Mouse (Mus musculus): ENCODE data around the gene Fam198b.

DNA sequence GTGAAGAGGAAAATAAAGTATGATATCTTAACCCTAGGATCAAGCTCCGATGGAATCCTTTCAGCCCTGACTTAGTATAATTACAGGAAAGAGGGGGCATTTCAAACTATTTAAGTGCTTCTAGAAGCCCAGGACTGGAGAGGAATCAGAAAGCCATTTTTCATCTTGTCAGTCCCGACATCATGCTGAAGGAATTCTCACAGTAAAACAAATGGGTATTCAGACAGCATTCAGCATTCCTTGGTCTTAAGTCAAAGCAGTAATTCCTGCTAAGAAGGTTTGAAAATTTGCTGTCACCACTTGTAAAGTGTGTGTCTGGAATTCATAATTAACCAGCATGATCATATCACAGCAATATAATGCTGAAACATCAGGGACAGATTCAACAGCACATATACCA lies 105.6 kb downstream of the Fam198b start:
- TF ChIP-seq CTCF (IDR thresholded peaks at IDR 0.05; ENCODE audit: low read depth, low read length) (no peak), POLR2A (IDR thresholded peaks at IDR 0.05; ENCODE audit: extremely low read depth, insufficient read depth, low read length) (no peak)
